Mouse (Mus musculus) frontal cortex, postnatal 14 days (tissue): ENCODE measurements around the gene Ttc19.
"Not testable (repeated sequence)": the region's sequence is repeated elsewhere in the genome, so short reads cannot be mapped to it uniquely, and the experiment has no call there.

Source experiments
- DNase-seq, 2 experiments: peaks; one replicate each; pipeline ENCODE4 v3.0.0; 2022; ENCODE audit warnings: low spot score in 2 of 2

Ttc19 gene

DNA sequence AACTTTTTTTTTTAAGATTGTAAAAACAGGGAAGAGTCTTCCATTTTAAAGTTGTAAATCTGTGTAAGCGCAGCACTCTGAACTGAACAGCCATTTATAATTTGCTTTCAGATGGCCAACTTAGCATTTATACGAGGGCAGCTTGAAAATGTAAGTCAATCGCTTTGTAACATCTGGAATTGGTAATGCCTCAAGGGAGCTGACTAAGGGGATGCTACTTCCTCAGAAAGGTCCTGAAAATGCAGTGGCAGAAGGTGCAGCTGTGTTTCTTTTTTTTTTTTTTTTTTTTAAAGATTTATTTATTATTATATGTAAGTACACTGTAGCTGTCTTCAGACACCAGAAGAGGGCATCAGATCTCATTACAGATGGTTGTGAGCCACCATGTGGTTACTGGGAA lies 2.7 kb downstream of the Ttc19 start:
- not testable (repeated sequence) for DNase-seq

DNA sequence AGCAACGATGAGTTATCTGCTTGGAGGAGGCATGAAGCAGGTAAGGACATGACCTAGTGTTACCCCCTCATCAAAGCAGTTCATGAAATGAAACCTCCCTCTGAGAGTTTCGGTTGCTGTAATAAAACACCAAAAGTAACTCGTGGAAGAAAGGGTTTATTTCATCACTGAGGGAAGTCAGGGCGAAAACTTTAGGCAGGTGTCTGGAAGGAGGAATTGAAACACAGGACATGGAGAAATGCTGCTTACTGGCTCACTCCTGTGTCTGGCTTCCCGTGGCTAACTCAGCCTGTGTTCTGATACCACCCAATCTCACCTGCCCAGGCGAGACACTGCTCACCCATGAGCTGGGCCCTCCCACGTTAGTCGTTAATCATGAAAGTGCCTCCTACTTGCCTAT lies 3.7 kb downstream of the Ttc19 start:
- DNase-seq: no peak

DNA sequence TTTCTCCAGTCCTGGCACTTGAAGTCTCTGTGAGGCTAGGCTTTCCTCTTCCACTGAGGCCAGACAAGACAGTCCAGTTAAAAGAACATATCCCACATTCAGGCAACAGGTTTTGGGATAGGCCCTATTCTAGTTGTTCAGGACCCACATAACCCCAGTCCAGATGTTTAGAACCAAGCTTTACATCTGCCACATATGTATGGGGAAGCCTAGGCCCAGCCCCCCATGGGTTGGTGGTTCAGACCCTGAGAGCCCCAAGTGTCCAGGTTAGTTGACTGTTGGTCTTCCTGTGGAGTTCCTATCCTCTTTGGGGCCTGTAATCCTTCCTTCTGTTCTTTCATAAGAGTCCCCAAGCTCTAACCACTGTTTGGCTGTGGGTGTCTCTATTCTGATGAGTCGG lies 6.4 kb downstream of the Ttc19 start:
- no peak for DNase-seq

DNA sequence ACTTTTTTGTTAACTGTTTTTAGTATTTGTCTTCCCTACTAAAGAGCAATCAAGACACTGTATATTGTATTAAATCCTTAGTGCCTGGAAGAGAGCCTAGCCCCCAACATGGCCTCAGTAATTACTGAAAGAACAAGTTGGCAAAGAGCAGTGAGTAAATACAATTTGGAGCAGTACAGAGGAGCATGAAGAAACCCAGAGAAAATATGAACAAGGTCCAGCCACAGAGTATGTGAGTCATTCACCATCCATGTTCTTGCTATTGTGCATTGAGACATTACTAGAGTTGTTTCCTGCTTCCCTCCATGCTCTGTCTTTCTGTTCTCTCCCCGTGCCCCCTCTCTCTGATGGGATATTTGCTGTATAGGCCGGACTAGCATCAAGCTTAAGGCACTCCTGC lies 12.8 kb downstream of the Ttc19 start:
- no peak for DNase-seq

DNA sequence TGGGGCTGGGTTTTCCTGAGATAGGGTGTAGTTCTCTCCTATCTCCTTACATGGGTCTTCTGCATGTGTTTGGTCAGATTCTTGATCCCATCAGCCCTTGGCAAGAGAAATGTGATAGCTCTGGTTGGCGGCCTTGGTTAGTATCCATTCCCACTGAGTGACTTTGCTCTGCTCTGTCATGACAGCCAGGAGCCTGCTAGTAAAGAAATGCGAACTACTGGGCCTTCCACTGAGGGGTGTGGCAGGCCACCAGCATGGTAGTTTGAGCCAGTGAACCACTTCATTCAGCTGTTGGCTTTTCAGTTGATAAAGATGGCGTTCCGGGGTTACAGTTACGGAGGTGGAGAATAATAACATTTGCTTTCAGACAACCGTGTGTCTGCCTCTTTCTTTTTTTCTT lies 17.6 kb downstream of the Ttc19 start:
- DNase-seq: no peak

DNA sequence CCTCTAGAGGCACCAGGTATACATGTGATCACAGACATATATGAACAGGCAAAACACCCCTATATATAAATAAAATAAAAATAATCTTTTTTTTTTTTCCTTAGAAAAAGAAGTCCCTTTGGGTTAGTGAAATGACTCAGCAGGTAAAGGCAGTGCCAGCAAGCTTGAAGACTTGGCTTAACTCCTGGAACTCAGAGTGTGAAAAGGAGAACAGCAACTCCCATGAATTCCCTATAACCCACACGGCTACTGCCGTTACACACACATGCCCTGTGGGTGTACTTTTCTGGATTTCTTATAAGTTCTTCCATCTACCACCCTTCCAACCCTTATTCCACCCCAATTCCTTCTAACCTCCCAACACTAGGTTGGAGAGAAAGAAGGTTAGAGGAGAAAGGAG lies 24.6 kb downstream of the Ttc19 start:
- no peak for DNase-seq

DNA sequence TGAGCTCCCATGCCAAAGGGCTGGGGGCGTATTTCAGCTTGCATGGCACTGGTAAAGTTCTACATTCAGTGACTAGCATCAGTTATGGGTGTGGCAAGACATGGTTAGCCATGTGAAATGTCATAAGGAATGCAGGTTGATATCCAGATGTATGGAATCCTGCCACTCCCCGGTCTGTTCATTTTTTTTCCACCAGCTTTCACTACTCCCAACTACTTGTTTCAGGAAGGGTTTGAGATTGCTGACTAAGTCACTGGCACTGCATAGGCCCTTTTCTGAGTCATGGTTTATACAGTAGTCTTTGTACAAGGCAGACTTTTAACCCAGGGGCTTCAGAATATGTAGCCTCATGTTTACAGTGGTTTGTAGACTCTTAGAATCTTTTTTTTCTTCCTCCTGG lies 28.0 kb downstream of the Ttc19 start:
- no peak for DNase-seq

DNA sequence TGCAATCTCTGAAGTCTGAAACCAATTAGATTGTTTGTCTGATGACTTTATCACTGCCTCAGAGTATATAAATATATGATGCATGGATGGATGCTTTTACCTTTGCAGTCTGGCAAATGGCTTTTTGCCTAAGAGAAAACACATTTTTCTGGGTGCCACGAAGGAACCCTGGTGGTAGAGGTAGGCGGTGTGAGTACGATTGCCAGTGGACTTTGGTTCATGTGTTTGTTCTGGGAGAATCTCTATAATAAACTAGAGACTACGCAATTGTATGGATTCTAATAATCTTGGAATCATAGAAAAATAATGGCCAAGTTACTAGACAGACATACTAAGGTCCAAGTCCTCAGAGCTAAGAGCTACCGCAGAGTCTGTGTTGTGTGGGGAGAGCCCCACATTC lies 33.7 kb downstream of the Ttc19 start:
- no peak for DNase-seq

DNA sequence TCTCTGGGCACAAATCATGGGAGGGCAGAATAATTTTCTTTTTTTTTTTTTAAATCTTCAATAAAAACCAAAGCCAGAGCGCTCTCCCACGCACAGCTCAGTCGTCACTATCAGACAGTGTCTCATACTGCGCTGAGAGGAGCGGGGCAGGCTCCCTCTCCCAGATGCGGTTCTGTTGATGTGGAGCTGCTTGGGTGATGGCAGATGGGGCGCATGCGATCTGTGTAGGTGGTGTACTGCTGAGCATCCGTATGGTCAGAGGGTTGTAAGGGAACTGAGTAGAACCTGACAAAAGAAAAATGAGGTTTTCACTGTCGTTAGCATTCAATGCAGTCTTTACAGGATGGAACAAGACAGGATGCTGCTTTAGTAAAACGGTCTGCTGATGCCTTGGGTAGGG lies 36.5 kb downstream of the Ttc19 start:
- DNase-seq: peak; percentile 28 to 50

DNA sequence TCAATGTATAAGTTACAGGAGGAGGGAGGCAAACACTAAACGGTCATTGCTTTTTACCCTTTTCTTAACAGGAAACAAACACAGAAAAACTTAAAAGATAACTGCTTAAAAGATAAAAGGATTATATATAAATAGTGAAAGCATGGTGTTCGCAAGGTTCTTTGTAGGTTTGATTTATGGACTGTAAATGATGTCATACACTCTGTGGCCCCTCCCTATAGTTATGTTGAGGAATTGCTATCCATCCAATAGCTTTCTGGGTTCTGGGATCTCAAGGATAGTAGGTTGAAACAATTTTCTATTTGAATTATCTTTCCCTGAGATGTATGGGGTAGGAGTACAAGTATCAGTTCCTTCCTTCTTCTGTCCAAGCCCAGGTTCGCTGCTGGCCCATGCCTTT lies 38.8 kb downstream of the Ttc19 start:
- no peak for DNase-seq

DNA sequence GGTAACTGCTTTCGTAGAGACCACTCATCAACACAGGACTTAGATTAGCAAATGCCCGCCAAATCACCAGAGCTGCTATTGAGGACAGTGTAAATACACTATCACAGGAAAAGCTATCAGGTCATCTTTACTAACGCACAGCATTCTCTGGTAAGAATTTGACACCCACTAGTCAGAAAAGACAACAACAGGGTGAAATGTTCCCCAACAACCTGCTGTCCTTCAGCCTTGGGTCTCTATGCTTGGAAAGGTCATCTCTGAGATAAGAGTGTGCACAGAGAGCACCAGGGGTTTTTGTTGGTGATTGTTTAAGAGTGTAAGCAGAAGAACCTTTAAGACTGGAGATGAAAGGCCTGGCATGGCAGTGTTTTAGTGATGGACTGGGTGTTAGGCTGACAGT lies 42.4 kb downstream of the Ttc19 start:
- no peak for DNase-seq

DNA sequence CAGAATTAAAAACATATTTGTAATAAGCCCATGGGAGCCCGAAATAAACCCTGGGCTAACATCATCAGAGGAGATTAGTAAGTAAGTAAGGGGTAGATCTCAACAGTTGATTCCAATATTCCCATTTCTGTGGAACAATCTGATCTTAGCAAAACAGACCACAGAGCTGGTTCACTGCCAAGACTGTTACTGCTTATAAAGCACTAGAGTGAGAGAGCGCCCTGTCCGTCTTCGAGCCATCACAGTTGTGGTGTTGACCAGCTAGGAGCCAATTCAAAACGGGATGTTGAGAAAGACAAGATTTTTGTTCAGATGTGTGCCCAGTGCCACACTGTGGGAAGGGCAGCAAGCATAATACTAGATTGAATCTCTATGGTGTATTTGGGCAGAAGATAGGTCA lies 49.9 kb downstream of the Ttc19 start:
- DNase-seq: no peak

DNA sequence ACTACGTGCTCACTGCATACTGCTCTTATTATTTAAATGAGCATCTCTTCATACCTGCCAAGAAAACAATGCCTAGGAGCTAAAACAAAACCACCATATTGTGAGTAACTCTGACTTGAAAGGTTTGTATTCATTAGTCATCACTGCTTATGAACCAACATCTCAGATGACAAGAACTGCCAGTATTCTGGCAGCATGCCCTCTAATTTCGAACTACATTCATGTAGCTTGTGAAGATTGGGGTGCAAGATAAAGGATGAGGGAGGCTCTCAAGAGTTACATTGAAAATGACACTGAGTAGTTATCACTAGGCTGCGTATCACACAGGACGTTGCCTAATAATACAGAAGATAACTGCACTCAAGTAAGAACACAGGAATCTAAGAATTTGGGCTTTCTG lies 51.0 kb downstream of the Ttc19 start:
- DNase-seq: no peak

DNA sequence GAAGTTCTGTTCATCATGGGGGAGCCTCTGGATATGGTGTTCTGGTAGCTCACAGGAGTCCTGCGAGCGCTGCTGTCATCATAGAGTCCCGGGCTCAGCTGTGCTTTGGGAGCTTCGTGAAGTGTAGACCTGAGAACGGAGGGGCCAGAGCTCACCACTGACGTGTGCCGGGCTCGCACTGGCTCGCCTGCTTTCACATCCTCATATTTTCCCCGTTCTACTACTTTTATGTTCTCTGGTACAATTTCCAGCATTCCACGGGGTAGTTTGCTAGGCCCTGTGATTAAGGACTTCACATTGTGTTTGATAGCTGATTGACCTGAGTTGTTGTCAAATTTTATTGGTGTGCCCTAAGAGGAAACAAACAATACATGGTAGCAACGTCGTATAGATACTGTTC lies 61.7 kb downstream of the Ttc19 start:
- DNase-seq: no peak

DNA sequence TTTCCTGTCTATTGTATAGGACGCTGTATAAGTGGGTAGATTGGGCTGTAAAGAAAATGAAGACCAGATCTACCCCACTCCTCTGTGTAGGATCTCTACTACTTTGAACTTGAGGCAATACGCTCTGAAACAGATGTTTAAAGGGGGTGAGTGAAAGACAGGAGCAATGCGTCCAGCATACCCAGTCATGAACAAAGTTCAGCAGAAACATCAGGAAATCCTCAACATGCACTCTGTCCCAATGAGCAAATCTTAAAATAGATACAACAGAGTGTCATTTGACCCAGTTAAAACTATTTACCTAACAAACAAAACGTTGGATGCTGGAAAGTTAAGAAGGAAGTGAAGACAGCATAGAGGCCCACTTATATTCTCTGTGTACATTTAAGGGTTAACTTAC lies 70.7 kb downstream of the Ttc19 start:
- no peak for DNase-seq

DNA sequence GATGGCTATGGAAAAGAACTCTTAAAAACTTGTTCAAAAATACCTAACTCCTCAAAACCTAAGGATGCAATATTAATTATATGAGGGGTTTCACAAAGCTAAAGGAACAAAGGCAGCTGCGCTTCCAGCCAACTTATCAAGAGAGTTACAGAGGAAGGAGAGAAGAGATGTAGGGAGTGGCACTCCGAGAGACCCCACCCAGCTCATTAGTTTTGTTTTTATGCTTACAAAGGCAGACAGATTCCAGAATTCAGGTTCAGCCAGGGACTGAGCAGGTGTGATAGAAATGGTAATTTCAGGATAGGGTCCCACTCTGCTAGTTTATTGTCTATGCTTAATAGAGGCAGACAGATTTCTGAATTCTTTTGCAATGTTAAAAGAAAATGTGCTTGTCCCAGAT lies 73.9 kb downstream of the Ttc19 start:
- no peak for DNase-seq

DNA sequence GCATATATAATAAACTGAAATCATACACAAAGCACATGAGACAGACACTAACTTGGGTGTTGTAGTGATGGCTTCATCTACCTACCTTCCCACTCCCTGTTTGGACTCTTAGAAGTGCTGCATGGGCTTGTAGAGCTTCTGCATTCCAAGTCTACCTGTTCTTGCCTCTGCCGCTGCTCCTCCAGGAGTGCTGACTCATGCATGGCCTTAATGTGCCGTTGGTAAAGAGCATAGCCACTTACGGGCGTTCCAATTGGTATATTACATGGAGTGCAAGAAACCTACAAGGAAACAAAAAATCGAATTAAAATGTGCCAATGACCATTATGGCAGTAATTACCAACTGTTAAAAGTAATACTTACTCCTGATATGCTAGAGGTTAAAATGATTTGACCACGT lies 85.6 kb downstream of the Ttc19 start:
- no peak for DNase-seq

DNA sequence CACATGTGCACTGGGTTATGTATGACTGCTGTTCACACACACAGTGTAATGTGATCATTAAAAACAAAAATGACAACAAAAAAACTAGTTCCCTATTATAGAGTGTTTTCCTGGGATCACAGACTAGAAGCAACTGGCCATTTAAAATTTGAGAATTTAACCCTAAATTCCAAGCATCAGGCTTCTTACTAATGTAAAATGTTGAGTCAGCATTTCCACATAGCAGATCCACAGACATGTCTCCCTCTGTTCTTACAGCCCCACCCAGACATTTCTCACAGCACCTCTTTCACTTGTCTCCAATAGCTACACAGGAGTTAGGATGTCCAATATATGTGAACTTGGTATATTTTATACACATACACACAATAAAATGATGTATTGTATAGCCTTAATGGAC lies 88.7 kb downstream of the Ttc19 start:
- no peak for DNase-seq

DNA sequence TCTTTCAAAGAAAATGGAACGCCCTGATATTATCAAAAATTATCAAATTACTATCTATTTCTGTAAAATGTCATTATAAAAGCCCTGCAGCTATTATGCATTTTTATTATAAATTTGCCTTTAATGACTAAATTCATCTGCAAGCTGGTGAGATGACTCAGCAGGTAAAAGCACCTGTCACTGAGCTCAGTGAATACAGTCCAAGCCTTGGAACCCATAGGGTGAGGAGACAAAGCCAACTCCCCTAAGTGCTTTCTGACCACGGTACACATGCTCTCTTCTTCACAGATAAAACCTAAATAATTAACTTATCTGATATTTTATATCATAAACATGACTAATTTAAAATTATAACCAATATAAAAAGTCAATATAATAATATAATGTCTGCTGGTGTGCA lies 90.5 kb downstream of the Ttc19 start:
- DNase-seq: no peak

DNA sequence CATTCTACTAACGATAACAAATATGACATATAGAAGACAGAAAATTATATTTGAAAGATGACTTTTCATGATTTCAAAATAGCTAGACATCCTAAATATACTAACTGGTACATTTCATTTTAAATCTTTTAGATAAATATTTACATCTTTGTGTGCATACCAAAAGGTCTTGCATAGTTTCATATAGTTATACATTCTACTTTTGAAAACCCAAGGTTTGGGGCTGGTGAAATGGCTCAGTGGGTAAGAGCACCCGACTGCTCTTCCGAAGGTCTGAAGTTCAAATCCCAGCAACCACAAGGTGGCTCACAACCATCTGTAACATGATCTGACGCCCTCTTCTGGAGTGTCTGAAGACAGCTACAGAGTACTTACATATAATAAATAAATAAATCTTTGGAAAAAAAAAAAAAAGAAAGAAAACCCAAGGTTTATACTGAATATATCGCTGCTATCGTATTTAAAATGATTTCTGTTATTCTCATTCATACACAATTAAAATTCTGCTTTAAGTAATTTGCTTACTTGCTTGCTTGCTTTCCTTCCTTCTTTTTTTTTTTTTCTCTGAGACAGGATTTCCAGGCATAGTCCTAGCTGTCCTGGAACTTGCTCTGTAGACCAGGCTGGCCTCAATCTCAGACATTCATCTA lies 96.1 kb downstream of the Ttc19 start:
- DNase-seq: not testable (repeated sequence)
